In genomic region chr6:86077880-86078279, GRCm38 (mm10) we compare ENCODE assay signal across 11 mouse cellular contexts. TPM values are rescaled to one million over a fixed set of nuclear protein-coding genes. Genes with fewer than 3 reads are reported as not detected.
A peak's percentile ranks its signal among the peaks of the same experiment; 100 is the strongest.
DNase-seq lines count a peak whose midpoint lies in the region; ATAC-seq lines count a peak whose summit lies in the region.
"Had no signal": no experiment of that assay in that cellular context is flagged by ENCODE, and none has a peak within 500 bp of the region (broad histone marks: within the 10 kb centered on the region; RNA-seq: fewer than 3 reads in every experiment).

No protein-coding gene starts in this region.

- peak overlapping the region; percentile 51 for H3K27ac ChIP-seq in heart, embryonic 13.5 days (replicated peaks)
- peak overlapping the region; percentile 52 for H3K27ac ChIP-seq in neural tube, embryonic 13.5 days (replicated peaks)
- peak overlapping the region; percentile 90 for H3K27ac ChIP-seq in liver, embryonic 12.5 days
- H3K27ac ChIP-seq: embryonic facial prominence, embryonic 13.5 days; hindbrain, embryonic 14.5 days; limb, embryonic 12.5 days had no signal

- H3K9me3 ChIP-seq in heart, embryonic 13.5 days: no peaks in the 10 kb centered on the region
- H3K9me3 ChIP-seq in neural tube, embryonic 13.5 days: no peaks in the 10 kb centered on the region
- no peaks in the 10 kb centered on the region for H3K9me3 ChIP-seq in liver, embryonic 12.5 days (replicated peaks)
- H3K9me3 ChIP-seq: embryonic facial prominence, embryonic 13.5 days; limb, embryonic 12.5 days had no signal

- peak overlapping the region; percentile 54 for H3K4me2 ChIP-seq in heart, embryonic 13.5 days
- no peak overlapping the region for H3K4me2 ChIP-seq in neural tube, embryonic 13.5 days
- H3K4me2 ChIP-seq in liver, embryonic 12.5 days: peak overlapping the region; percentile 91
- H3K4me2 ChIP-seq: embryonic facial prominence, embryonic 13.5 days; hindbrain, embryonic 14.5 days; limb, embryonic 12.5 days had no signal

- H3K9ac ChIP-seq in heart, embryonic 13.5 days: peak overlapping the region; percentile 38; the same call in 1 of the 2 replicates
- H3K9ac ChIP-seq in neural tube, embryonic 13.5 days: peak overlapping the region; percentile 17; the same call in 1 of the 2 replicates
- peak overlapping the region; percentile 90 for H3K9ac ChIP-seq in liver, embryonic 12.5 days
- H3K9ac ChIP-seq: embryonic facial prominence, embryonic 13.5 days; hindbrain, embryonic 14.5 days; limb, embryonic 12.5 days had no signal

- H3K4me3 ChIP-seq in heart, embryonic 13.5 days: peak overlapping the region; percentile 28
- no peak overlapping the region for H3K4me3 ChIP-seq in neural tube, embryonic 13.5 days
- H3K4me3 ChIP-seq in liver, embryonic 12.5 days: peak overlapping the region; percentile 72
- H3K4me3 ChIP-seq: embryonic facial prominence, embryonic 13.5 days; limb, embryonic 12.5 days had no signal

- H3K4me1 ChIP-seq in heart, embryonic 13.5 days: peaks cover 2% of the 10 kb centered on the region
- peaks cover 71% of the 10 kb centered on the region for H3K4me1 ChIP-seq in neural tube, embryonic 13.5 days (replicated peaks)
- peaks cover 76% of the 10 kb centered on the region for H3K4me1 ChIP-seq in liver, embryonic 12.5 days
- H3K4me1 ChIP-seq: embryonic facial prominence, embryonic 13.5 days; limb, embryonic 12.5 days had no signal

- peak; percentile 68 for ATAC-seq in heart, embryonic 13.5 days (ENCODE audit: extremely low read depth, insufficient number of reproducible peaks, low FRiP score, low TSS enrichment)
- no peak for ATAC-seq in neural tube, embryonic 13.5 days (ENCODE audit: low read depth)
- ATAC-seq in liver, embryonic 12.5 days: peak; percentile 91

- no peaks in the 10 kb centered on the region for H3K27me3 ChIP-seq in heart, embryonic 13.5 days (replicated peaks)
- no peaks in the 10 kb centered on the region for H3K27me3 ChIP-seq in neural tube, embryonic 13.5 days
- H3K27me3 ChIP-seq in liver, embryonic 12.5 days (replicated peaks): no peaks in the 10 kb centered on the region
- H3K27me3 ChIP-seq: limb, embryonic 12.5 days had no signal

- H3K36me3 ChIP-seq in heart, embryonic 13.5 days: no peaks in the 10 kb centered on the region
- H3K36me3 ChIP-seq in neural tube, embryonic 13.5 days: peaks cover 4% of the 10 kb centered on the region; the same call in 1 of the 2 replicates
- H3K36me3 ChIP-seq in liver, embryonic 12.5 days: peaks cover 29% of the 10 kb centered on the region
- H3K36me3 ChIP-seq: embryonic facial prominence, embryonic 13.5 days; limb, embryonic 12.5 days had no signal

- DNase-seq in heart, adult 11 months: no peak
- DNase-seq in neural tube, embryonic 10.5 days (ENCODE audit: extremely low spot score, low spot score): no peak
- DNase-seq in yolk sac, embryonic 10.5 days (ENCODE audit: low spot score): peak; percentile 25
- no peak for DNase-seq in MN1 (ENCODE audit: low spot score)
- no peak for DNase-seq in urinary bladder, postnatal 25 days (ENCODE audit: low spot score)

- WGBS in heart, embryonic 13.5 days: 45% methylated on average over 5 of the region's 5 CpGs
- WGBS in neural tube, embryonic 13.5 days: 76% methylated on average over 5 of the region's 5 CpGs
- 14% methylated on average over 5 of the region's 5 CpGs for WGBS in liver, embryonic 12.5 days (ENCODE audit: insufficient replicate concordance)

RNA-seq across cellular contexts. Expression of gene Add2, which starts 49.4 kb away (rescaled TPM):
- 6.4 and 6.5 TPM in 2 replicates for polyA plus RNA-seq in heart, embryonic 13.5 days (2015; fragmentation: Nextera tagmentation; extraction: Ambion mirVana)
- polyA plus RNA-seq in neural tube, embryonic 13.5 days (2015; fragmentation: Nextera tagmentation; extraction: Ambion mirVana): 137 and 148 TPM in 2 replicates
- polyA plus RNA-seq in liver, embryonic 12.5 days (2016; fragmentation: Nextera tagmentation; extraction: Ambion mirVana): 96.9 and 97.2 TPM in 2 replicates

Comparison
In these comparisons a context has a peak if more than half of its experiments do, and no peak if none do; other contexts are left out.
1. H3K9ac ChIP-seq: peak in every context shown above with its lines; median percentile 90 in liver, embryonic 12.5 days; 38 in heart, embryonic 13.5 days; 17 in neural tube, embryonic 13.5 days.
2. RNA of gene Add2, which starts 49.4 kb away (polyA plus RNA-seq): 137 to 148 TPM in neural tube, embryonic 13.5 days and 96.9 to 97.2 TPM in liver, embryonic 12.5 days; 6.4 to 6.5 TPM in heart, embryonic 13.5 days; every median in the first group is over 10 times any median in the second.
3. Peak in every context shown above with its lines, with median percentiles within 50 percentile points of each other: H3K27ac ChIP-seq.